In the genomic region with DNA sequence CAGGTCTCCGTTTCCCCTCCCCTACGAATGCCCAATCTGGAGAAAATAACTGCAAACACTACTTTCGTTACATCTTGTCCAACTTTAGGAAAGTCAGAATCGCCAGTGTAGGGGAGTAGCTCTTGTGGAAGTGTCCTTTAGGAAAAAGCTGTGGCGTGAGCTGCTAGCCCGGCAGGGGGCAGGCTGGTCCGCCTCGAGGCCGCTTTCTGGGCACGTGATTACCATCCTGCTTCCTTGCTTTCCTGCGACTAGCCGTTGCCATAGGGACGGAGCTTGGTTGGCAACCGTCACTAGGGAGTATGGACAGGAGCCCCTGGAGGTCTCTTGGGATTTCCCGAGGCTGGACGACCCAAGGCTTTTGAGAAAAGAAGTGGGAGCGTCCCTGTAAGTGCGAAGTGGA, we compare ENCODE assay signal across 8 mouse cellular contexts. TPM values are rescaled to one million over a fixed set of nuclear protein-coding genes. Genes with fewer than 3 reads are reported as not detected.
DNase-seq lines count a peak whose midpoint lies in the region; ATAC-seq lines count a peak whose summit lies in the region.

Gene Wdr66, plus strand, starts transcription at position 269 of the 400 bp plus-strand sequence.

- H3K4me1 ChIP-seq in forebrain, embryonic 10.5 days, result peaks cover 13% of the 10 kb centered on the region
- peaks cover 6% of the 10 kb centered on the region for H3K4me1 ChIP-seq in heart, embryonic 13.5 days
- peaks cover 3% of the 10 kb centered on the region for H3K4me1 ChIP-seq in kidney, embryonic 16.5 days (ENCODE audit: insufficient read depth, low read length)
- H3K4me1 ChIP-seq in limb, embryonic 15.5 days, result peaks cover 10% of the 10 kb centered on the region
- H3K4me1 ChIP-seq in midbrain, embryonic 16.5 days (ENCODE audit: control insufficient read depth, insufficient read depth, low read length), result peaks cover 6% of the 10 kb centered on the region

- H3K36me3 ChIP-seq in forebrain, embryonic 10.5 days (replicated peaks), result peaks cover 14% of the 10 kb centered on the region
- H3K36me3 ChIP-seq in heart, embryonic 13.5 days, result peaks cover 18% of the 10 kb centered on the region
- H3K36me3 ChIP-seq in kidney, embryonic 16.5 days (ENCODE audit: insufficient read depth, low read length), result peaks cover 7% of the 10 kb centered on the region; the same call in 1 of the 2 replicates
- peaks cover 15% of the 10 kb centered on the region; the same call in 1 of the 2 replicates for H3K36me3 ChIP-seq in limb, embryonic 15.5 days
- H3K36me3 ChIP-seq in midbrain, embryonic 16.5 days (ENCODE audit: control insufficient read depth, insufficient read depth, low read length), result no peaks in the 10 kb centered on the region; the same call in 1 of the 2 replicates

- H3K27me3 ChIP-seq in forebrain, embryonic 10.5 days (ENCODE audit: poor library complexity, severe bottlenecking), result peaks cover 20% of the 10 kb centered on the region
- peaks cover 11% of the 10 kb centered on the region; the same call in 1 of the 2 replicates for H3K27me3 ChIP-seq in heart, embryonic 13.5 days (replicated peaks)
- no peaks in the 10 kb centered on the region; the same call in 1 of the 2 replicates for H3K27me3 ChIP-seq in kidney, embryonic 16.5 days (ENCODE audit: insufficient read depth, low read length)
- H3K27me3 ChIP-seq in limb, embryonic 15.5 days, result no peaks in the 10 kb centered on the region
- H3K27me3 ChIP-seq in midbrain, embryonic 16.5 days (ENCODE audit: control insufficient read depth, insufficient read depth, low read depth, low read length), result no peaks in the 10 kb centered on the region

- WGBS in forebrain, embryonic 10.5 days, result 3% methylated on average over 18 of the region's 18 CpGs
- 2% methylated on average over 18 of the region's 18 CpGs for WGBS in heart, embryonic 13.5 days
- 2% methylated on average over 18 of the region's 18 CpGs for WGBS in kidney, embryonic 16.5 days
- WGBS in limb, embryonic 15.5 days, result 1% methylated on average over 18 of the region's 18 CpGs
- 2% methylated on average over 18 of the region's 18 CpGs for WGBS in midbrain, embryonic 16.5 days

- DNase-seq in B cell, adult 2 months, result peak; percentile 54 to 58
- DNase-seq in brain, embryonic 18.5 days (ENCODE audit: low read depth, low spot score), result peak; percentile 83
- peak; percentile 97 for DNase-seq in forebrain, embryonic 10.5 days (ENCODE audit: extremely low spot score, low spot score)
- peak; percentile 24 to 45 for DNase-seq in spleen, postnatal 36 days (ENCODE audit: low spot score in 2 of 2)

- 0 out of 2 replicates have a peak within 1 kb of the TSS, but pooled peaks have one; percentile 25 for H3K27ac ChIP-seq in forebrain, embryonic 10.5 days
- no peak within 1 kb of the TSS for H3K27ac ChIP-seq in heart, embryonic 13.5 days (replicated peaks)
- H3K27ac ChIP-seq in kidney, embryonic 16.5 days (ENCODE audit: low read length), result no peak within 1 kb of the TSS
- no peak within 1 kb of the TSS for H3K27ac ChIP-seq in limb, embryonic 15.5 days
- no peak within 1 kb of the TSS for H3K27ac ChIP-seq in midbrain, embryonic 16.5 days (ENCODE audit: low read length)

- H3K4me3 ChIP-seq in forebrain, embryonic 10.5 days, result peak within 1 kb of the TSS; percentile 42
- peak within 1 kb of the TSS; percentile 39 for H3K4me3 ChIP-seq in heart, embryonic 13.5 days
- peak within 1 kb of the TSS; percentile 29; the same call in 1 of the 2 replicates for H3K4me3 ChIP-seq in kidney, embryonic 16.5 days (ENCODE audit: low read length)
- peak within 1 kb of the TSS; percentile 35 for H3K4me3 ChIP-seq in limb, embryonic 15.5 days
- H3K4me3 ChIP-seq in midbrain, embryonic 16.5 days (ENCODE audit: low read depth, low read length), result peak within 1 kb of the TSS; percentile 37

- peak within 1 kb of the TSS; percentile 67 for H3K4me2 ChIP-seq in heart, embryonic 13.5 days
- peak within 1 kb of the TSS; percentile 51 for H3K4me2 ChIP-seq in kidney, embryonic 16.5 days (replicated peaks; ENCODE audit: low read depth, low read length)
- peak within 1 kb of the TSS; percentile 59 for H3K4me2 ChIP-seq in limb, embryonic 15.5 days
- peak within 1 kb of the TSS; percentile 74 for H3K4me2 ChIP-seq in midbrain, embryonic 16.5 days (ENCODE audit: low read length)

- H3K9me3 ChIP-seq in forebrain, embryonic 10.5 days, result no peaks in the 10 kb centered on the region
- no peaks in the 10 kb centered on the region for H3K9me3 ChIP-seq in heart, embryonic 13.5 days
- no peaks in the 10 kb centered on the region for H3K9me3 ChIP-seq in kidney, embryonic 16.5 days (ENCODE audit: low read length)
- H3K9me3 ChIP-seq in limb, embryonic 15.5 days, result no peaks in the 10 kb centered on the region
- H3K9me3 ChIP-seq in midbrain, embryonic 16.5 days (replicated peaks; ENCODE audit: control insufficient read depth, low read length, poor library complexity, severe bottlenecking), result no peaks in the 10 kb centered on the region

- no peak for ATAC-seq in heart, embryonic 13.5 days (ENCODE audit: extremely low read depth, insufficient number of reproducible peaks, low FRiP score, low TSS enrichment)
- peak; percentile 91 for ATAC-seq in kidney, embryonic 16.5 days (ENCODE audit: low FRiP score, low TSS enrichment)
- 0 out of 2 replicates have a peak, but pooled peaks have one; percentile 40 for ATAC-seq in limb, embryonic 15.5 days (ENCODE audit: insufficient number of reproducible peaks, low FRiP score, low TSS enrichment, low read depth)
- ATAC-seq in midbrain, embryonic 16.5 days, result peak; percentile 95

- 0 out of 2 replicates have a peak within 1 kb of the TSS, but pooled peaks have one; percentile 50 for H3K9ac ChIP-seq in heart, embryonic 13.5 days
- H3K9ac ChIP-seq in kidney, embryonic 16.5 days (replicated peaks; ENCODE audit: low read length), result no peak within 1 kb of the TSS
- no peak within 1 kb of the TSS for H3K9ac ChIP-seq in limb, embryonic 15.5 days
- H3K9ac ChIP-seq in midbrain, embryonic 16.5 days (ENCODE audit: low read depth, low read length), result peak within 1 kb of the TSS; percentile 49; the same call in 1 of the 2 replicates

RNA-seq across cellular contexts. Expression of gene Wdr66, which starts in this region (rescaled TPM):
- polyA plus RNA-seq in forebrain, embryonic 10.5 days (2016; fragmentation: Nextera tagmentation; extraction: Ambion mirVana), result 1.4 and 1.5 TPM in 2 replicates
- polyA plus RNA-seq in heart, embryonic 13.5 days (2015; fragmentation: Nextera tagmentation; extraction: Ambion mirVana), result 0.91 and 0.99 TPM in 2 replicates
- polyA plus RNA-seq in kidney, embryonic 16.5 days (2015; fragmentation: Nextera tagmentation; extraction: Ambion mirVana), result 1.5 and 1.7 TPM in 2 replicates
- polyA plus RNA-seq in limb, embryonic 15.5 days (2015; fragmentation: Nextera tagmentation; extraction: Ambion mirVana), result 0.23 and 0.87 TPM in 2 replicates
- polyA plus RNA-seq in midbrain, embryonic 16.5 days (2015; fragmentation: Nextera tagmentation; extraction: Ambion mirVana), result 0.94 and 1.7 TPM in 2 replicates

Comparison
In these comparisons a context has a peak if more than half of its experiments do, and no peak if none do; other contexts are left out.
1. Peak in ATAC-seq, H3K4me3 ChIP-seq and H3K4me2 ChIP-seq in limb, embryonic 15.5 days; RNA of the gene not detected or under 1 TPM.
2. DNase-seq: peak in every context shown above with its lines; median percentile 97 in forebrain, embryonic 10.5 days; 83 in brain, embryonic 18.5 days; 56 in B cell, adult 2 months; 34 in spleen, postnatal 36 days.
3. H3K9ac ChIP-seq: peak in heart, embryonic 13.5 days (single experiment) and midbrain, embryonic 16.5 days (single experiment); none in kidney, embryonic 16.5 days (single experiment) and limb, embryonic 15.5 days (single experiment).
4. Peak in every context shown above with its lines, with median percentiles within 50 percentile points of each other: H3K4me3 ChIP-seq and H3K4me2 ChIP-seq.